Comparison of ENCODE assay signal across 11 mouse cellular contexts in genomic region chr14:54808718-54809667, GRCm38 (mm10). TPM values are rescaled to one million over a fixed set of nuclear protein-coding genes. Genes with fewer than 3 reads are reported as not detected.
A peak's percentile ranks its signal among the peaks of the same experiment; 100 is the strongest.
DNase-seq lines count a peak whose midpoint lies in the region; ATAC-seq lines count a peak whose summit lies in the region.
"Had no signal": no experiment of that assay in that cellular context is flagged by ENCODE, and none has a peak within 500 bp of the region (broad histone marks: within the 10 kb centered on the region; RNA-seq: fewer than 3 reads in every experiment).

No protein-coding gene starts in this region.

- H3K27me3 ChIP-seq in midbrain, embryonic 13.5 days = no peaks in the 10 kb centered on the region
- H3K27me3 ChIP-seq in hindbrain, embryonic 16.5 days (replicated peaks; ENCODE audit: control insufficient read depth, insufficient read depth, low read length) = no peaks in the 10 kb centered on the region

- H3K27ac ChIP-seq in midbrain, embryonic 13.5 days = no peak overlapping the region
- no peak overlapping the region for H3K27ac ChIP-seq in hindbrain, embryonic 16.5 days (ENCODE audit: low read depth, low read length)
- H3K27ac ChIP-seq: embryonic facial prominence, embryonic 10.5 days; limb, embryonic 13.5 days had no signal

- DNase-seq in 3T3-L1 (ENCODE audit: low read depth, low spot score) (peak; percentile 56), 416B (ENCODE audit: low read depth) (peak; percentile 64)
- DNase-seq in gonadal fat pad, adult 2 months (ENCODE audit: low read depth) = peak; percentile 9
- DNase-seq in heart, postnatal 14 days = peak; percentile 5 to 27
- DNase-seq in ovary, postnatal 10 days (ENCODE audit: low spot score) = no peak
- DNase-seq: kidney, adult 8-10 months; layer of hippocampus, adult 9-11 months had no signal

- H3K9ac ChIP-seq in midbrain, embryonic 13.5 days (replicated peaks) = no peak overlapping the region
- H3K9ac ChIP-seq in hindbrain, embryonic 16.5 days (ENCODE audit: low read depth, low read length) = no peak overlapping the region
- H3K9ac ChIP-seq: limb, embryonic 13.5 days had no signal

- no peak for ATAC-seq in midbrain, embryonic 13.5 days
- no peak for ATAC-seq in hindbrain, embryonic 16.5 days

- H3K4me1 ChIP-seq in midbrain, embryonic 13.5 days (replicated peaks) = no peaks in the 10 kb centered on the region
- no peaks in the 10 kb centered on the region for H3K4me1 ChIP-seq in hindbrain, embryonic 16.5 days (ENCODE audit: control insufficient read depth, insufficient read depth, low read depth, low read length)
- H3K4me1 ChIP-seq: embryonic facial prominence, embryonic 10.5 days; limb, embryonic 13.5 days had no signal

- intact Hi-C loops in heart, postnatal 14 days (cut with DNase I) = no loop called here

- no peak overlapping the region for H3K4me2 ChIP-seq in midbrain, embryonic 13.5 days (replicated peaks)
- no peak overlapping the region for H3K4me2 ChIP-seq in hindbrain, embryonic 16.5 days (ENCODE audit: low read length)
- H3K4me2 ChIP-seq: limb, embryonic 13.5 days had no signal

- H3K9me3 ChIP-seq in midbrain, embryonic 13.5 days = no peaks in the 10 kb centered on the region
- H3K9me3 ChIP-seq in hindbrain, embryonic 16.5 days (ENCODE audit: control insufficient read depth, low read length) = no peaks in the 10 kb centered on the region
- H3K9me3 ChIP-seq: embryonic facial prominence, embryonic 10.5 days; limb, embryonic 13.5 days had no signal

- no peaks in the 10 kb centered on the region for H3K36me3 ChIP-seq in midbrain, embryonic 13.5 days
- H3K36me3 ChIP-seq in hindbrain, embryonic 16.5 days (ENCODE audit: control insufficient read depth, insufficient read depth, low read length) = no peaks in the 10 kb centered on the region
- H3K36me3 ChIP-seq: embryonic facial prominence, embryonic 10.5 days; limb, embryonic 13.5 days had no signal

- 86% methylated on average over 4 of the region's 4 CpGs for WGBS in midbrain, embryonic 13.5 days
- 72% methylated on average over 4 of the region's 4 CpGs for WGBS in hindbrain, embryonic 16.5 days

- no peak overlapping the region for H3K4me3 ChIP-seq in midbrain, embryonic 13.5 days (replicated peaks)
- H3K4me3 ChIP-seq in hindbrain, embryonic 16.5 days (ENCODE audit: low read length) = no peak overlapping the region
- H3K4me3 ChIP-seq: embryonic facial prominence, embryonic 10.5 days; limb, embryonic 13.5 days had no signal

RNA-seq across cellular contexts. Expression of gene Rnf212b, which starts 4.9 kb away (rescaled TPM):
- not detected in 2 replicates for polyA plus RNA-seq in gonadal fat pad, adult 2 months (2012; rRNA removed)
- not detected for total RNA-seq in heart, postnatal 14 days (2021)
- not detected in 2 replicates for polyA plus RNA-seq in midbrain, embryonic 13.5 days (2015; fragmentation: Nextera tagmentation; extraction: Ambion mirVana)
- polyA plus RNA-seq in hindbrain, embryonic 16.5 days (2015; fragmentation: Nextera tagmentation; extraction: Ambion mirVana) = 0.20 TPM in 1 of 2 replicates, not detected in the other
- polyA plus RNA-seq: embryonic facial prominence, embryonic 10.5 days; limb, embryonic 13.5 days had no signal

RNA-seq across cellular contexts. Expression of gene Slc7a8, which starts 27.2 kb away (rescaled TPM):
- 41.8 and 54.3 TPM in 2 replicates for polyA plus RNA-seq in gonadal fat pad, adult 2 months (2012; rRNA removed)
- 1 to 10 TPM; 3.2 to 3.7 TPM for total RNA-seq in heart, postnatal 14 days (2021)
- 4.6 and 4.9 TPM in 2 replicates for polyA plus RNA-seq in midbrain, embryonic 13.5 days (2015; fragmentation: Nextera tagmentation; extraction: Ambion mirVana)
- 8.6 and 11.2 TPM in 2 replicates for polyA plus RNA-seq in hindbrain, embryonic 16.5 days (2015; fragmentation: Nextera tagmentation; extraction: Ambion mirVana)
